Mouse (Mus musculus) right cerebral cortex, adult 18-20 months (tissue): Measurements from ENCODE around the gene Fam219a.

Experiments used
- DNase-seq: peaks from one replicate; pipeline ENCODE4 v3.0.0; 2022; ENCODE audit warnings: mixed read lengths

The Fam219a gene

DNA sequence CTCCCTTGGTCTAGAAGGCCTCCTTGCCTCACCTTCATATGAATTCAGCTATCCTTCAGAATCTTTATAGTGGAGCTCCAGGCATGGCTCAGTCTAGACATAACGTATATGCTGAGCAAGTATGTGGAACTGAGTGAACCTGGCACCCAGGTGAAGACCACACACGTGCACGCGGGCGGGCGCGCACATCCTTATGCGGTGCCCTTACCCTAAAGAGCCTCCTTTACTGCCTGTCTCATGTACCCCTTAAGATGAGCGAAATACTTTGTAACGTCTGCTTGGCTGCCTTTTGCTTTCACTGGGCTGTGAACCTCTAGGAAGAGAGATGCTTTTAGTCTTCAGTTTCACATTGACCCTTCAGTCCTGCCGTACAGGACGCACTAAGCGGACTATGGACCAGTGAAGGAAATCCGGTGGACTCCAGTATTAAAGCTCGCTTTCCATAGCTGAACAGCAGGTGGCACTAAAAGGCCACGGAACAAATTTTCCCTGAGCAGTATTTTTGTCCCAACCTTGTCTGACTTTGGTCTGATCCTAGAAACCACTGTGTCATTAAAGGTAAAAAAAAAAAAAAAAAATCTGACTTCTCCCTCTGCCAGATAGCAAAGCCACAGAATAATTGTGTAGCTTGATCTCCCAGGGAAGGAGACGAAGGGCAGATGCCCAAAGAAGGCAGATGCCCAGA lies 100.8 kb downstream of the Fam219a start:
- peak; percentile 57 for DNase-seq
